Mouse (Mus musculus) kidney, postnatal 0 days (tissue): ENCODE data around the gene Ccdc78. TPM values are rescaled to one million over a fixed set of nuclear protein-coding genes. Genes with fewer than 3 reads are reported as not detected.

Source experiments
- ATAC-seq: fragments of 200-750 bp; cut with Nextera tagmentation; replicated peaks from 2 replicates; pipeline ENCODE4 v1.8.0; 2017; ENCODE audit warnings: low read depth, moderate number of reproducible peaks, moderate TSS enrichment, moderate library complexity; ENCODE audit not compliant: low FRiP score
- DNase-seq: peaks from one replicate; pipeline ENCODE4 v3.0.0-alpha.2; 2016; ENCODE audit warnings: low spot score
- H3K27ac ChIP-seq: fragments of 300-500 bp; sonication (generic); 2 replicates; pipeline ENCODE4 v1.5.1; 2014; ENCODE audit warnings: mild to moderate bottlenecking
- H3K27me3 ChIP-seq: fragments of 300-500 bp; sonication (generic); 2 replicates; pipeline ENCODE4 v1.6.1; 2014; ENCODE audit warnings: low read length, mixed read lengths; ENCODE audit not compliant: insufficient read depth
- H3K36me3 ChIP-seq: fragments of 300-500 bp; sonication (generic); 2 replicates; pipeline ENCODE4 v1.6.1; 2014; ENCODE audit warnings: low read length, mixed read lengths; ENCODE audit not compliant: insufficient read depth
- H3K4me1 ChIP-seq: fragments of 300-500 bp; sonication (generic); replicated peaks from 2 replicates; pipeline ENCODE4 v1.6.1; 2014; ENCODE audit warnings: antibody characterized with exemption, low read length, mixed read lengths; ENCODE audit not compliant: insufficient read depth
- H3K4me2 ChIP-seq: fragments of 300-500 bp; sonication (generic); 2 replicates; pipeline ENCODE4 v1.6.1; 2014; ENCODE audit warnings: mild to moderate bottlenecking, low read length, moderate library complexity, mixed read lengths
- H3K4me3 ChIP-seq: fragments of 300-500 bp; sonication (generic); replicated peaks from 2 replicates; pipeline ENCODE4 v1.5.1; 2014; ENCODE audit warnings: low read depth, low read length
- H3K9ac ChIP-seq: fragments of 300-500 bp; sonication (generic); 2 replicates; pipeline ENCODE4 v1.6.1; 2014; ENCODE audit warnings: low read depth, low read length
- H3K9me3 ChIP-seq: fragments of 300-500 bp; sonication (generic); replicated peaks from 2 replicates; pipeline ENCODE4 v1.6.1; 2016; ENCODE audit warnings: low read length, inconsistent platforms, mixed read lengths
- CTCF ChIP-seq: IDR thresholded peaks from 2 replicates; pipeline ENCODE4 v1.5.1; 2016; ENCODE audit warnings: antibody characterized with exemption, low read depth, mild to moderate bottlenecking, moderate library complexity
- WGBS: fragments of 180-500 bp; shearing (Covaris S2); extraction: QIAGEN DNeasy Blood & Tissue Kit; methylation state at CpG from one replicate; pipeline ENCODE4 v1.1.7; 2014; 5-methylcytosine and 5-hydroxymethylcytosine counted together
- polyA plus RNA-seq: library from polyadenylated mRNA; unstranded; fragments of >200 nt; fragmentation: Nextera tagmentation; extraction: Ambion mirVana; gene quantifications from 2 replicates; pipeline ENCODE4 v1.2.1, GENCODE M21; 2015

Gene Ccdc78
- polyA plus RNA-seq, 1 experiment from 2014 or later, result 0.13 TPM

DNA sequence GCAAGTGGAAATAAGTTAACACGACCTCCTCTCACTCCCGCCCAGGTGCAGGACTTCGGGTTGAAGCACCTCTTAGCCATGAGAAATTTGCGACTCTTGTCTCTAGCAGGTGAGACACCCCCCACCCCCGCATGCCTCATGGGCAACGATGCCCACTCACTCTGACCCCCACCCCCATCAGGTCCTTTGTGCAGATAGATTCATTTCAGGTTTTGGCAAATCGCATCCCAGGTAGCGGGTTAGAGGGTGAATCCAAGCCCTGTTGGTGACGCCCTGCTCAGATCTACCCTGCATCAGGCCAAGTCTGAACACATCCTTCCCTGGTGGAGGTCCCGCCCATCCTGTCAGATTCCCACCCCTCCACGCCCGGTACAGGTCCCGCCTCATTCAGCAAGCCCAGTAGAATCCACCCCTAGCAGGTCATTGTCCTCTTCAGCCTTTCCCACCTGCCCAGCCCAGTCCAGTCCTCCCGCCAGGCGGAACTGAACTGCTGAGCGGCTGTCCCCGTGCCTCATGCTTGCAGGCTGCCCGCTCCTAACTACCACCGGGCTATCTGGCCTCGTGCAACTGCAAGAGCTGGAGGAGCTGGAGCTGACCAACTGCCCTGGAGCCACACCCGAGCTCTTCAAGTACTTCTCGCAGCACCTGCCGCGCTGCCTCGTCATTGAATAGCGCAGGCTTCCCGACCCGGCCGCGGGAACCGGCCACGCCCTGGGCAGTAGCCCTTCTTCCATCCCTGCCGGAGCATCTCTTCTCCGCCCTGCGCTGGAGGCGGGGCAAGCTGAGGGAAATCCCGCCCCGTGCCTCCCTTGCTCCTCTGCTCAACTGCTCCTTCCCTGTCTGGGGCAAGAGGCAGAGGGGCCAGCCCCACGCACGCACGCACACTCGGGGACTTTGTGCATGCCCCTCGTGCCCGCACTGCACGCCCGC, 32.7 kb downstream of the Ccdc78 start:
- no peaks in the 10 kb centered on the region for H3K9me3 ChIP-seq
- peaks cover 4% of the 10 kb centered on the region for H3K4me1 ChIP-seq
- WGBS, result 8% methylated on average over 46 of the region's 46 CpGs
- no peaks in the 10 kb centered on the region for H3K36me3 ChIP-seq
- no peak overlapping the region for H3K27ac ChIP-seq
- DNase-seq (no peak), ATAC-seq (peak; percentile 30; the same call in 1 of the 2 replicates)
- peaks cover 15% of the 10 kb centered on the region for H3K27me3 ChIP-seq
- no peak overlapping the region; the same call in 1 of the 2 replicates for H3K4me3 ChIP-seq
- peak overlapping the region; percentile 30 for H3K4me2 ChIP-seq
- H3K9ac ChIP-seq, result no peak overlapping the region
- no peak for TF ChIP-seq CTCF

DNA sequence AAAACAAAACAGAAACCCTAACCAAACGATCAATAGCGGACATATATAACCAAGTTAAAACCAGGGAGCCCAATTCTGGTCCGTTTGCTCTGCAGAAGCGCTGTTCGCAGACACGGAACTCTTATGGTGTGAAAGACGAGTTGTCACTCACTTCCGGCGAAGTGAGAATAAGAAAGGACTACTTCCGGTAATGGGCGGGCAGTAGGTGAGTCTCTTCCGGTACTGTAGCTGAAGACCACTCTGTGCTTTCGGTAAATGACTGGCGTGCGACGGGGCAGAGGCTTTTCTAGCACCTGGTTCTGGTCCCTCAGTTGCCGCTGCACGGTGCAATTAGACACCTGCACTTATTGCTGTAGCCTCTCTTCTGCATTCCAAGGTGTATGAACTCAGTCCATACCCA, 37.1 kb downstream of the Ccdc78 start, which contains the start of gene Wdr24:
Gene Wdr24 (plus strand): TSS at position 176 of the 400 bp plus-strand sequence.
- Histone ChIP-seq H3K4me2 (peak within 1 kb of the TSS; percentile 77), H3K27me3 (peaks cover 15% of the 10 kb centered on the region), H3K4me3 (peak within 1 kb of the TSS; percentile 51), H3K27ac (no peak within 1 kb of the TSS; the same call in 1 of the 2 replicates), H3K9me3 (no peaks in the 10 kb centered on the region), H3K4me1 (peaks cover 16% of the 10 kb centered on the region), H3K9ac (peak within 1 kb of the TSS; percentile 58), H3K36me3 (peaks cover 19% of the 10 kb centered on the region; the same call in 1 of the 2 replicates)
- DNase-seq, result peak; percentile 94
- WGBS, result under 1% methylated on average over 18 of the region's 18 CpGs
- no peak; the same call in 1 of the 2 replicates for TF ChIP-seq CTCF
- peak; percentile 31; the same call in 1 of the 2 replicates for ATAC-seq

DNA sequence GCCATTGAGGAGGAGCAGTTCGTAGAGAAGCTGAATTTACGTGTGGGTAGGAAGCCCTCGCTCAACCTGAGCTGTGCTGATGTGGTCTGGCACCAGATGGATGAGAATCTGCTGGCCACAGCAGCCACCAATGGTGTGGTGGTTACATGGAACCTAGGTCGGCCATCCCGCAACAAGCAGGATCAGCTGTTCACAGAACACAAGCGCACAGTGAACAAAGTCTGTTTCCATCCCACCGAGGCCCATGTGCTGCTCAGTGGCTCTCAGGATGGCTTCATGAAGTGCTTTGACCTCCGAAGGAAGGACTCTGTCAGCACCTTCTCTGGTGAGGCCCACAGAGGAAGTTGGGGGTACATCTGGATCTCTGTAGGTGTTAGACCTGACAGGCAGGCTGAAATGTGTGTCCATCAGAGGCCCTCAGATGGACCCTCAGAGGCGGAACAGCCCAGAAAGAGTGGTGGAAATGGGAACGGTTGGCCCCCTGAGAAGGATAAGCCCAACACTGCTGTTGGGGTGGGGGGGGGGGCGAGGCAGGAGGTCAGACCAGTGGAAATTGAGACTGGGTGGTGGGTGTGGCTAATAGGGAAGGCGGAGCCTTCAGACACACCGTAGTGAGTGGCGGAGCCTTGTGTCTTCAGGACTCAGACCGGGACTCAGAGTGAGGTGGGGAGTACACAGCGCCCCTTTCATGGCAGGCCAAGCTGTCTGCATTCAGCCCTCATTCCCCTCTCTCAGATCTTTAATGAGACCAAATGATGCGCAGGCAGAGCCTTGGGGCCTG, 38.2 kb downstream of the Ccdc78 start:
- H3K36me3 ChIP-seq, result peaks cover 19% of the 10 kb centered on the region; the same call in 1 of the 2 replicates
- no peak overlapping the region; the same call in 1 of the 2 replicates for H3K27ac ChIP-seq
- H3K4me3 ChIP-seq, result peak overlapping the region; percentile 51
- no peaks in the 10 kb centered on the region for H3K9me3 ChIP-seq
- no peak for TF ChIP-seq CTCF
- peaks cover 9% of the 10 kb centered on the region for H3K27me3 ChIP-seq
- DNase-seq (no peak), ATAC-seq (no peak)
- peak overlapping the region; percentile 77 for H3K4me2 ChIP-seq
- WGBS, result 68% methylated on average over 17 of the region's 17 CpGs
- peaks cover 20% of the 10 kb centered on the region for H3K4me1 ChIP-seq
- peak overlapping the region; percentile 58 for H3K9ac ChIP-seq

DNA sequence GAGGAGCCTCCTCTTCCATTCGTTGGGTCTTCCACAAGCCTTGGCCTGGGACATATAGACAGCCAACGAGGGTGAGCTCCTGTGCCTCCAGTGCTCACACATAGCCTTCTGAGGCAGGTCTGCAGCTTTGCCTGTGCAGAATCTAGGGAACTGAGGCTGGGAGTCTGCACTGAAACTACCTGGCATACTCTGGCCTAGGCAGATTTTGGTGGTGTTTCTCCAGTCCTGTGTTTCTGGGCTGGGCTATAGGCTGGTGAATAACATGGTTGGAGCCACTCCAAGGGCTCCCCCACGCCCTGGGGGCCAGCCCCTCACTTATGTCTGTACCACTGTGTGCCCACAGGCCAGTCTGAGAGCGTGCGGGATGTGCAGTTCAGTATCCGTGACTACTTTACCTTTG, 38.9 kb downstream of the Ccdc78 start:
- no peak overlapping the region for H3K4me2 ChIP-seq
- H3K27ac ChIP-seq, result no peak overlapping the region
- DNase-seq (no peak), ATAC-seq (no peak)
- peaks cover 22% of the 10 kb centered on the region for H3K36me3 ChIP-seq
- H3K9ac ChIP-seq, result no peak overlapping the region
- no peak for TF ChIP-seq CTCF
- peaks cover 26% of the 10 kb centered on the region for H3K4me1 ChIP-seq
- peaks cover 2% of the 10 kb centered on the region; the same call in 1 of the 2 replicates for H3K27me3 ChIP-seq
- H3K4me3 ChIP-seq, result no peak overlapping the region
- 86% methylated on average over 6 of the region's 6 CpGs for WGBS
- H3K9me3 ChIP-seq, result no peaks in the 10 kb centered on the region

DNA sequence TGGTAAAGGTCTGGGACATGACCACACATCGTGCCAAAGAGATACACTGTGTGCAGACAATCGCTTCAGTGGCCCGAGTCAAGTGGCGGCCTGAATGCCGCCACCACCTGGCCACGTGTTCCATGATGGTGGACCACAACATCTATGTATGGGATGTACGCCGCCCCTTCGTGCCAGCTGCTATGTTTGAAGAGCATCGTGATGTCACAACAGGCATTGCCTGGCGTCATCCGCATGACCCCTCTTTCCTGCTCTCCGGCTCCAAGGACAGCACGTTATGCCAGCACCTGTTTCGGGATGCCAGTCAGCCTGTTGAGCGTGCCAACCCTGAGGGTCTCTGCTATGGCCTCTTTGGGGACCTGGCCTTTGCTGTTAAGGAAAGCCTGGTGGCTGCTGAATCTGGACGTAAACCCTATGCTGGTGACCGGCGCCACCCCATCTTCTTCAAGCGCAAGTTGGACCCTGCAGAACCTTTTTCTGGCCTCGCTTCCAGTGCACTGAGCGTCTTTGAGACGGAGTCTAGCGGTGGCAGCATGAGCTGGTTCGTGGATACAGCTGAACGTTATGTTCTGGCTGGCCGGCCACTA, 39.7 kb downstream of the Ccdc78 start:
- H3K36me3 ChIP-seq, result peaks cover 30% of the 10 kb centered on the region
- DNase-seq (no peak), ATAC-seq (no peak)
- H3K4me1 ChIP-seq, result peaks cover 27% of the 10 kb centered on the region
- H3K27me3 ChIP-seq, result no peaks in the 10 kb centered on the region
- no peak overlapping the region for H3K27ac ChIP-seq
- H3K9me3 ChIP-seq, result no peaks in the 10 kb centered on the region
- no peak overlapping the region for H3K4me3 ChIP-seq
- no peak overlapping the region for H3K9ac ChIP-seq
- 93% methylated on average over 27 of the region's 27 CpGs for WGBS
- H3K4me2 ChIP-seq, result no peak overlapping the region
- no peak for TF ChIP-seq CTCF

DNA sequence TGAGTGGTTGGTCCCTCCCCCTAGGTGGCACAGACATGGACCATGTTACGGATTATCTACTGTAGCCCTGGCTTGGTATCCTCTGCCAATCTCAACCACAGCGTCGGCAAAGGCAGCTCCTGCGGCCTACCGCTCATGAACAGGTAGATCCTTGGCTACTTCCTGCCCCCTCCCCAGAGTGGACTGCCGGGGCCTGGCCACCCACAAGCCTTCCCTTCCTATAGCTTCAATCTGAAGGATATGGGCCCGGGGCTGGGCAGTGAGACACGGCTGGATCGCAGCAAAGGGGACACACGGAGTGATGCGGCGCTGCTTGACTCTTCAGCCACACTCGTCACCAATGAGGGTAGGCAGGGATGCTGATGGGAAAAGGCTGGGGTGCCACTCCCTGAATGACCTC, 40.6 kb downstream of the Ccdc78 start:
- Histone ChIP-seq H3K4me1 (peaks cover 36% of the 10 kb centered on the region), H3K9ac (no peak overlapping the region), H3K36me3 (peaks cover 34% of the 10 kb centered on the region), H3K27ac (no peak overlapping the region), H3K9me3 (no peaks in the 10 kb centered on the region), H3K4me3 (no peak overlapping the region), H3K27me3 (no peaks in the 10 kb centered on the region), H3K4me2 (no peak overlapping the region)
- DNase-seq, result no peak
- no peak for ATAC-seq
- WGBS, result 96% methylated on average over 13 of the region's 13 CpGs
- no peak for TF ChIP-seq CTCF
